In the genomic region with DNA sequence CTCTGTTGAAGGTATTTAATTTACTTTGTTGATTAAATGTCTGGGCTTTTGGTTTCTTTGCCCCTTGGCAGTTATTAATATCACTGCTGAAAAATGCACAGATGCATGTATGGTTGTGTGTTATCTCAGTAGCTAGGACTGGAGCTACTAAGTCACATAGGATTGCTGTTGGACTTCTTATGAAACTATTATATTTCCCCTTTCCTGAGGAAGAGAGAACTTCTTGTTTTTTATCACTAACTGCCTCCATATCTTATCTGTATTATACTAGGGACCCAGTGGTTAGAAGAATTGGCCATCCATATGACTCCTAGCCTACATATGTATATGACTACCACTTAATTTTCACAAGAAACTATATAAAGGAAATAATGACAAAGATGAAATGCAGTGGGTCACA, we compare ENCODE assay signal across 20 mouse cellular contexts. TPM values are rescaled to one million over a fixed set of nuclear protein-coding genes. Genes with fewer than 3 reads are reported as not detected.
DNase-seq lines count a peak whose midpoint lies in the region; ATAC-seq lines count a peak whose summit lies in the region.
"Had no signal": no experiment of that assay in that cellular context is flagged by ENCODE, and none has a peak within 500 bp of the region (broad histone marks: within the 10 kb centered on the region; RNA-seq: fewer than 3 reads in every experiment).

No protein-coding gene starts in this region.

- 0 out of 2 replicates have a peak, but pooled peaks have one; percentile 23 for ATAC-seq in megakaryocyte progenitor cell, adult 5-6 weeks (replicated peaks; ENCODE audit: poor library complexity)
- ATAC-seq: activated CD4-positive, CD25-positive, alpha-beta regulatory T cell, adult 4 months; forebrain, embryonic 13.5 days; forebrain, embryonic 15.5 days; forebrain, postnatal 0 days; Patski had no signal

- peak; percentile 25 for DNase-seq in 416B (ENCODE audit: low read depth)
- DNase-seq in MEL-GATA-1-ER (ENCODE audit: extremely low read depth, low read depth): peak; percentile 85
- DNase-seq in frontal cortex, postnatal 36 days (ENCODE audit: low spot score in 2 of 2): no peak
- no peak for DNase-seq in layer of hippocampus, postnatal 36 days
- DNase-seq: adrenal gland, adult 8-10 months; adrenal gland, postnatal 14 days; adrenal gland, postnatal 36 days; cerebellum, adult 11-12 months; cerebellum, adult 2 months; cerebellum, adult 9-11 months; cerebellum, postnatal 14 days; cerebellum, postnatal 36 days; forebrain, postnatal 0 days had no signal

RNA-seq across cellular contexts. Expression of a gene that starts 24.9 kb away (rescaled TPM):
- not detected in 2 replicates for total RNA-seq in megakaryocyte progenitor cell, adult 5-6 weeks (2015)
- not detected in 2 replicates for total RNA-seq in megakaryocyte progenitor cell, adult 5-6 weeks (2017)
- total RNA-seq in layer of hippocampus, postnatal 36 days (2021): not detected
- total RNA-seq: adrenal gland, adult 18-20 months; adrenal gland, adult 8-10 months; adrenal gland, postnatal 14 days; adrenal gland, postnatal 36 days; ES-E14; forebrain, postnatal 0 days had no signal

Comparison
In these comparisons a context has a peak if more than half of its experiments do, and no peak if none do; other contexts are left out.
1. DNase-seq: peak in 416B (single experiment) and MEL-GATA-1-ER (single experiment); none in frontal cortex, postnatal 36 days (0 of 2) and layer of hippocampus, postnatal 36 days (0 of 2).